Mouse (Mus musculus): Measurements from ENCODE around the gene Parn. TPM values are rescaled to one million over a fixed set of nuclear protein-coding genes. Genes with fewer than 3 reads are reported as not detected.
"Not testable (repeated sequence)": the region's sequence is repeated elsewhere in the genome, so short reads cannot be mapped to it uniquely, and the experiment has no call there.

Gene Parn
- polyA plus RNA-seq, 1 experiment from 2014 or later: 40.2 TPM

DNA sequence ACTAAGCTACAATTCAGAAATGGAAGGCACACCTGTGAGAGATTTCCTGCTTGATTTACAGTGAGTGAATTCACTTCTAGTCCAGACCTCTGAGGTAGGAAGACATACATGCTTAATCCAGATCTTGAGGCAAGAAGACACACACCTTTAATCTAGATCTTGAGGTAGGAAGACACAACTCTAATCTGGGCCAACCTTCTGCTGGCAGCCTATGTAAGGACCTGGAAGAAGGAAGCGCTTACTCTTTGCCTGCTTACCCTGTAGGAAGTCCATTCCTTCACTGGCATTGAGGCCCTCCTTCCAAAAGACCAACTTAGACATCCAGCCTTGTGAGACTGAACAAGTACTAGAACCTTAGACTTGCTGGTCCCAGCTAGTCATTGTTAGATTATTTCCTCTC lies 1.3 kb upstream of the Parn start:
- Histone ChIP-seq H3K4me2 (no peak overlapping the region), H3K4me1 (peaks cover 30% of the 10 kb centered on the region), H3K9me3 (no peaks in the 10 kb centered on the region), H3K36me3 (replicated peaks) (peaks cover 7% of the 10 kb centered on the region), H3K9ac (no peak overlapping the region), H3K27me3 (no peaks in the 10 kb centered on the region), H3K27ac (no peak overlapping the region), H3K4me3 (replicated peaks) (no peak overlapping the region)
- ATAC-seq (ENCODE audit: low FRiP score): no peak
- WGBS: 93% methylated on average over 1 of the region's 1 CpGs

DNA sequence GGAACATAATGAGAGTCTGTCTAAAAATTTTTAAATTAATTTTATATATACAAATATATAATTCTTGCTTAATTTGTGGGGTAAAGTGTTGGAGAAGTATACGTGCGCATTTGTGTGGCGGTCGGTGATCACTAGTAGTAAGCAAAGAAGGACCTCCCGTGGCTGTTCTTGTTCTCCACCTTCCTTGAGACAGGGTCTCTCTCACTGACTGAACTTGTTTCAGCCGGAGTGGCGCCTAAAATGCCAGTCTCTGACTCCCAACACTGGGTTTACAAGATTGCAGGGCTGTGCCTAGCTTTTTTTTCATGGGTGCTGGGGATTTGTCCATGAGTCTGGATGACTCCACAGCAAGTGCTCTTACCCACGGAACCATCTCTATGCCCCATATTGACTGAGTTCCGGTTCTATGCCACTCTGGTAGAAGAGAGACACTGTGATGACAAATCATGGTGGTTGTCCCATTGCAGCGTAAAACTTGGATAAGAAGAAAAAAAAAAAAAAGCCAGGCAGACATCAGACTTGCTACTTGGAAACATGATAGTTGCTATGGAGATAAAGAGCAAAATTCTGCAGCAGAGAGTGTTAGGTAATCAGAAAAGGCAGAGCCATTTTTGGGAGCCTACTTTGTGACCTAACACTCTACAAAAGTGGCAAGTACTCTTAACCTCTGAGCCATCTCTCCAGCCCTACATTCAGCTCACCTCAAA lies 585 bp upstream of the Parn start:
- no peaks in the 10 kb centered on the region for H3K9me3 ChIP-seq
- peak overlapping the region; percentile 73; the same call in 1 of the 2 replicates for H3K27ac ChIP-seq
- peak overlapping the region; percentile 82; the same call in 1 of the 2 replicates for H3K9ac ChIP-seq
- peaks cover 8% of the 10 kb centered on the region for H3K36me3 ChIP-seq (replicated peaks)
- no peaks in the 10 kb centered on the region for H3K27me3 ChIP-seq
- peak overlapping the region; percentile 84 for H3K4me2 ChIP-seq
- 83% methylated on average over 10 of the region's 10 CpGs for WGBS
- H3K4me3 ChIP-seq (replicated peaks): peak overlapping the region; percentile 80
- H3K4me1 ChIP-seq: peaks cover 30% of the 10 kb centered on the region
- ATAC-seq (ENCODE audit: low FRiP score): no peak; the same call in 1 of the 2 replicates

DNA sequence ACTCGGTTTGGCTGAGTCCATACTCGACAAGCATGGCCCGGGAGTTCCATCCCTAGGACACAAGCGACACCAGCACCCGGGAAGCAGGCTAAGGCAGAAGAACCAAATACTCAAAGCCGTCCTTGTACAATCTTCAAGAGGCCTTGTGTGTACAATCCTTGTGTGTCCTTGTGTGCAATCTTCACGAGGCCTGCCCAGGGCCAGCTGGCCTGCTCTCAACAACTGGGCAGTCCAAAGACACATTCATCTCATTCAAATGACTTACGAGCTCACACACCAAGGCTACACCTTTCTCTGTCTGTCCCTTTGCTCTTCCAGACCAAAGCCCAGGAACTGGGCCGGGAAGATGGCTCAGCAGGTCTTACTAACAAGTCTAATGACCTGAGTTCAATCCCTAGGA lies 7.2 kb downstream of the Parn start:
- ATAC-seq (ENCODE audit: low FRiP score): no peak
- Histone ChIP-seq H3K4me2 (no peak overlapping the region), H3K36me3 (replicated peaks) (peaks cover 56% of the 10 kb centered on the region), H3K9ac (no peak overlapping the region), H3K4me1 (no peaks in the 10 kb centered on the region), H3K4me3 (replicated peaks) (no peak overlapping the region), H3K27ac (no peak overlapping the region), H3K9me3 (no peaks in the 10 kb centered on the region), H3K27me3 (no peaks in the 10 kb centered on the region)
- WGBS: 97% methylated on average over 9 of the region's 9 CpGs

DNA sequence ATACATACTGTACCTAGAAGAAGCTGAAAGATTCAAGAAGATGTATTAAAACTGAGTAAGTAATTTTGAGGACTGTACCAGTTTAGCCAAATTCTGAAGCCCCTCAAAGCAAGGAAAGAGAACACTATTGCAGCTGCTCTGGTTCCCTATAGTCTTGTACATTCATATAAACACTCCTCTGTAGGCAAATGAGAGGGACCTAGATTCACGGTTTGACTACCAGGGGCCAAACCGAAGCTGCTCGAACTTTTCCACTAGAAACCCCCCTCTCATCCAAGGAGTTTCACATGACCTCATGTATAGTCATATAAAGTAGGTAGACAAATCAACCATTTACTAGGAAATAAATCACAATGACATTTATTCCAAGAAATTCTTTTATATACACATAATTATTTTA lies 9.1 kb downstream of the Parn start:
- Histone ChIP-seq H3K4me1 (no peaks in the 10 kb centered on the region), H3K9ac (no peak overlapping the region), H3K27me3 (no peaks in the 10 kb centered on the region), H3K27ac (no peak overlapping the region), H3K36me3 (replicated peaks) (peaks cover 58% of the 10 kb centered on the region), H3K9me3 (no peaks in the 10 kb centered on the region), H3K4me3 (replicated peaks) (no peak overlapping the region), H3K4me2 (no peak overlapping the region)
- ATAC-seq (ENCODE audit: low FRiP score): no peak
- WGBS: 91% methylated on average over 3 of the region's 3 CpGs

DNA sequence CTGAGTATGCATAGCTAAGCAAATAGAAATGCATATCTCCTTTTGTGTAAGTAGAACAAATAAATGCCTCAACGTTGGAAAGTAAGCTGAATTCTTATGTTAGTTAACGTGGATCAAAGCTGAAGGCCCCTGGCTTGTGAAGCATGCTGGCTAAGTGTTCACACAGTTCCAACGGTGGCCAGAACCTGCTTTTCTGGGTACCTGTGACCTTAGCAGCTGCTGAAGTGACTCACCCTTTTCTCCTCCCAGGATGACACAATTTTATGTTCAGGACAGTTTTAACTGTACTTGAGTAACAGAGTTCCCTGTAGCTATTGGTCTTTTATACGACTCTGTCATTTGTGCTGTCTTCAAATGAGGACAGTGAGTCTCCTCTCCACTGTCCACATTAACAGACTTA lies 22.0 kb downstream of the Parn start:
- Histone ChIP-seq H3K27me3 (no peaks in the 10 kb centered on the region), H3K27ac (no peak overlapping the region), H3K9ac (no peak overlapping the region), H3K9me3 (no peaks in the 10 kb centered on the region), H3K36me3 (replicated peaks) (peaks cover 37% of the 10 kb centered on the region), H3K4me2 (no peak overlapping the region), H3K4me3 (replicated peaks) (no peak overlapping the region), H3K4me1 (no peaks in the 10 kb centered on the region)
- ATAC-seq (ENCODE audit: low FRiP score): no peak
- WGBS: 89% methylated on average over 4 of the region's 4 CpGs

DNA sequence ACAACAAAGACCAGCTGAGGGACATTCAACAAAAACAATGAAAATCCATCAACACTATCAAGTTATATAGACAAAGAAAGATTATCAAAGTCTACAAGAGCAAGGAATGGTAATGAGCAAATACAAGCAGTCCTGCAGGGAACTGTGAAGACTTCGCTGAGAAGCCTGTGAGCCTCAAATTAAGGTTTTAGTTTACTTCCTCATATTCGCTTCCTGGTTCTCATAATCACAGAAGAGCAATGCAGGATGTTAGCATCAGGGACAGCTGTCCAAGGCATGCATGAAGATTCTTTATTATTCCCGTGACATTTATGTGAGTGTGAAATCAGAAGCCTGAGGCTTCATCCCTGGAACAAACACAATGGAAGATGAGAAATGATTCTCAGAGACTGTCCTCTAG lies 23.5 kb downstream of the Parn start:
- no peaks in the 10 kb centered on the region for H3K4me1 ChIP-seq
- H3K36me3 ChIP-seq (replicated peaks): peaks cover 30% of the 10 kb centered on the region
- H3K9ac ChIP-seq: no peak overlapping the region
- no peak for ATAC-seq (ENCODE audit: low FRiP score)
- no peak overlapping the region for H3K4me3 ChIP-seq (replicated peaks)
- H3K9me3 ChIP-seq: no peaks in the 10 kb centered on the region
- no peak overlapping the region for H3K4me2 ChIP-seq
- 93% methylated on average over 3 of the region's 3 CpGs for WGBS
- H3K27ac ChIP-seq: no peak overlapping the region
- no peaks in the 10 kb centered on the region for H3K27me3 ChIP-seq

DNA sequence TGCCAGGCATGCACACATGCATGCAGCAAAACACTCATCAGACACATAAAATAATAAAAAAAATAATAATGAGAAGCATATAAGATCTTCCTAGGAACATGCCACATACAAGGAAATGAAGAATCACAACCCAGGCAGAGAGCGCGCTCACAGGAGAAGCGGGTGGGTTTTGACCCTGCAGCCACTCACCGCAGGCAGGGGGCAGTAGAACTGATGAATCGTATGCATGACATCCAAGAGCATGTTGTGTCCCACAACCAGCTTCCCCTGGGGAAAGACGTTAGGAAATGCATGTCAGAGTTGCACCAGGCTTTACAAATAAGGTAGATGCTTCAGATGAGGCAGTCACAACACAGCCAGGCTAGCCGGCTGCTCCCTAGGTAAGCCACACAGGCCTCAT lies 27.9 kb downstream of the Parn start:
- Histone ChIP-seq H3K27me3 (no peaks in the 10 kb centered on the region), H3K27ac (no peak overlapping the region), H3K9me3 (no peaks in the 10 kb centered on the region), H3K4me2 (no peak overlapping the region), H3K4me3 (replicated peaks) (no peak overlapping the region), H3K36me3 (replicated peaks) (peaks cover 23% of the 10 kb centered on the region), H3K4me1 (no peaks in the 10 kb centered on the region; the same call in 1 of the 2 replicates), H3K9ac (no peak overlapping the region)
- WGBS: 79% methylated on average over 7 of the region's 7 CpGs
- no peak for ATAC-seq (ENCODE audit: low FRiP score)

DNA sequence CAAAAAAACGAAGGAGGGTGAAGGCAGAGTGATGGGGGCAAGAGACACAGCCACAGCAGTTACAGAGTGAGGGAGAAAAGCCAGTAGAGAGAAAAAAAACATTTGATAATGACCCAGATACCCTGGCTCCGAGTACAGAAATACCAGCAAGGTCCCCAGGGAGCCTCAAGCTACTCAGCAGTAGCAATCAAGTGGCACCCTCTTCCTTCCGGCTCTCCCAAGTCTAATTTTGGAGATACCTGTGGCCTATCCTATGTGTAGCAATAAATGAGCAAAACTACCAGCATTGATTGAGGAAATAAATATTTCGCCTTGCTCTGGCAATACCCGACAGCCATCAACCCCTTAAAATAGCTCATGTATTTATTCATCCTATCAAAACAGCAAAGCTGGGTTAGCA lies 28.5 kb downstream of the Parn start:
- Histone ChIP-seq H3K4me2 (no peak overlapping the region), H3K9me3 (no peaks in the 10 kb centered on the region), H3K9ac (no peak overlapping the region), H3K27me3 (no peaks in the 10 kb centered on the region), H3K4me1 (no peaks in the 10 kb centered on the region; the same call in 1 of the 2 replicates), H3K27ac (no peak overlapping the region), H3K36me3 (replicated peaks) (peaks cover 23% of the 10 kb centered on the region), H3K4me3 (replicated peaks) (no peak overlapping the region)
- no peak for ATAC-seq (ENCODE audit: low FRiP score)
- WGBS: 88% methylated on average over 5 of the region's 5 CpGs

DNA sequence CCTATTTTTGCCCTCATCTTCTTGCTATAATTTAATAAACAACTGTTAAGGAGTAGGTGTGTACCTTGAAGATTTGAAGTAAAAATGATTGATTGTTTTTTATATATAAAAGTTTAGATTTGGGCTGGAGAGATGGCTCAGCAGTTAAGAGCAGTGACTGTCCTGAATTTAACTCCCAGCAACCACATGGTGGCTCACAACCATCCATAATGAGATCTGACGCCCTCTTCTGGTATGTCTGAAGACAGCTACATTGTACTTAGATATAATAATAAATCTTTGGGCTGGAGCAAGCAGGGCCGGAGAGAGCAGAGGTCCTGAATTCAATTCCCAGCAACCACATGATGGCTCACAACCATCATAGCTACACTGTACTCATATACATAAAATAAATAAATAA lies 29.8 kb downstream of the Parn start:
- not testable (repeated sequence) for H3K4me1 ChIP-seq; H3K27me3 ChIP-seq; H3K4me2 ChIP-seq; H3K9me3 ChIP-seq; H3K27ac ChIP-seq; H3K4me3 ChIP-seq (replicated peaks); H3K9ac ChIP-seq; ATAC-seq (ENCODE audit: low FRiP score)
- 38% methylated on average over 2 of the region's 2 CpGs for WGBS
- peaks cover 29% of the 10 kb centered on the region for H3K36me3 ChIP-seq (replicated peaks)

DNA sequence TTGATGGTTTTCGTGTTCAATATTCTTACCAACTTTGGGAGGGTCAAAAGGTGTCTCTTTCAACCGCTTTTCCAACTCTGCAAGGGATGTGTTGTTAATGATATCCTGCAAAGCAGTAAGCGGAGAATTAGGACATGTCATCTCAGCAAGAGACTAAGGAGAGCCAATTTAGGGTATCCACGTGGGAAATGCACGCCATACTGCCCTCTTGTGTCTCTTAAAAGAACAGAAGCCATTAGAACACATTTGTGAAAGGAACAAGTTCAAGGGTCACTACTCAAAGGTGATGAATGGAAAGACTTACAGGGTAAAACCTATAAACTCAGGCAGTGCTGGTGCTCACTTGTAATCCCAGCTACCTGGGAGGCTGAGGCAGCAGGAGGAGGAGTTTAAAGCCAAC lies 39.6 kb downstream of the Parn start:
- Histone ChIP-seq H3K4me2 (no peak overlapping the region), H3K27ac (no peak overlapping the region), H3K27me3 (no peaks in the 10 kb centered on the region), H3K9ac (no peak overlapping the region), H3K4me1 (no peaks in the 10 kb centered on the region), H3K4me3 (replicated peaks) (no peak overlapping the region), H3K36me3 (replicated peaks) (peaks cover 46% of the 10 kb centered on the region), H3K9me3 (no peaks in the 10 kb centered on the region)
- no peak for ATAC-seq (ENCODE audit: low FRiP score)
- 51% methylated on average over 5 of the region's 5 CpGs for WGBS

DNA sequence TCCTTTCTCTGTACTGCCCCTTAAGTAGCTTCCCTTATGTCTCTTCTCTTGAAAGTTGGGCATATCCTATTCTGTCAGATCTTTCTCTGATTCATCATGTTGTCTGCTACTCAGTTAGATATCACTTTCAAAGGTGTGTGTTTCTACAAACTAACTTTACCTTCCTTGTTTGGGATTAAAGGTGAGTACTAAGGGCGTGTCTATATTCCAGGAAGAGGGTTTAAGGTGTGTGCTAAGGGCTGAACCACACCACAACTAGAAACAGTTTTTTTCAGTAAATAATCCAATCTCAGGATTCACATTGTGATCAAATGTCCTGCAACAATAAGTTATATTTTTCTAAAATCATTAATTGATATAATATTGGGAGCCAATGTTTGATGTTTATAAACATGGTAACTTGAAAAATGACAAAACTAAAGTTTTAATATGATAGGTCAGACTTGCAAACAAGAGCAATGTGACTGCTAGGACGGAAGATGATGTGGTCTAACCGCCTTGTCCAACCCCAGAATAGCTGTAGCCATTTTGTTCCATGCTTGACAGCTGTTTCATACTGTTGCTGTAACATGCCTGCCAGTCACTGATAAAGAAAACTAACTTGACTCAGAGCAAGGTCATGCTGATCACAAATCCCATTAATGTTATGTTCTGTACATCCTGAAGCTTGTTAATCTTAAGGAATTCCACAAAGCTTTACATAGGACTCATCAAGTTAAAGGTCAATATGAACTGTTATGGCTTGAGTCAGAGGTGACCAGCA lies 46.0 kb downstream of the Parn start:
- no peaks in the 10 kb centered on the region for H3K27me3 ChIP-seq
- no peak overlapping the region for H3K4me2 ChIP-seq
- no peak overlapping the region for H3K27ac ChIP-seq
- 94% methylated on average over 3 of the region's 3 CpGs for WGBS
- H3K4me1 ChIP-seq: no peaks in the 10 kb centered on the region
- no peak for ATAC-seq (ENCODE audit: low FRiP score)
- H3K9ac ChIP-seq: no peak overlapping the region
- no peaks in the 10 kb centered on the region for H3K9me3 ChIP-seq
- H3K36me3 ChIP-seq (replicated peaks): peaks cover 38% of the 10 kb centered on the region
- no peak overlapping the region for H3K4me3 ChIP-seq (replicated peaks)

DNA sequence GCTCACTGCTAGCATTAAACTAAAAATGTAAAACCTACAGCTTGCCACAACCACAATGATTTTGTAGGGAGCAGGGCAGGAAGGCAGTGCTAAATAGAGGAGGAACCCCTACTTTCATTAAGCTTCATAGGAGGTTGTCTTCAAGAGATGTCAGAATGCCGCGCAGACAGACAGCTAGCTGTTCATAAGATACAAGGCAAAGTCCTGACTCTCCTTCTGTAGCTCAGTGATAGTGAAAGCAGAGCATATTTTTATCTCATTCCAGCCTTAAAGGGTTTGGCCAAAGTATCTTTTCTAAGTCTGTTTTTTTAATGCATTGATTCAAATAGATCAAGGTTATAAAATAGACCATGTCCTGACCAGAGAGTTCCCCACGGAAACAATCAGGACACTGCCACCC lies 47.8 kb downstream of the Parn start:
- 95% methylated on average over 3 of the region's 3 CpGs for WGBS
- Histone ChIP-seq H3K9me3 (no peaks in the 10 kb centered on the region), H3K27ac (no peak overlapping the region), H3K4me2 (no peak overlapping the region), H3K4me1 (no peaks in the 10 kb centered on the region), H3K27me3 (no peaks in the 10 kb centered on the region), H3K36me3 (replicated peaks) (peaks cover 26% of the 10 kb centered on the region), H3K4me3 (replicated peaks) (no peak overlapping the region), H3K9ac (no peak overlapping the region)
- no peak for ATAC-seq (ENCODE audit: low FRiP score)

DNA sequence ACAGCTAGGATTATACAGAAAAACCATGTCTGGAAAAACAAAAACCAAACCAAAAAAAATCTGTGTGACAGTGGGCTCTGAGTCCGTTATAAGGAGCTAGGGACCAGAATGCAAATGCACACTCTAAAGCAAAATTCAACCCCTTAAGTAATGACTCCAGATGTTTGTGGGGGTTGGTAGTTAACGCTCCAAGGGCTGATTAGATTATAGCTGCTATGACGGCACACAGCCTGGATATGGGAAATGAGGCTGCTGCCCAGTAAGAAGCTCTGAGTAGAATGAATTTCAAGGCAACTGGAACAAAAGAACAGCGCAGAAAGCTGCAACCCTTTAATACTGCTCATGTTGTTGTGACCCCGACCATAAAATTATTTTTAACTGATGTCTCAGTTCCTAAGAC lies 52.7 kb downstream of the Parn start:
- no peaks in the 10 kb centered on the region for H3K4me1 ChIP-seq
- no peaks in the 10 kb centered on the region for H3K9me3 ChIP-seq
- 63% methylated on average over 5 of the region's 5 CpGs for WGBS
- H3K27ac ChIP-seq: no peak overlapping the region
- peaks cover 7% of the 10 kb centered on the region; the same call in 1 of the 2 replicates for H3K27me3 ChIP-seq
- H3K9ac ChIP-seq: no peak overlapping the region
- H3K4me3 ChIP-seq (replicated peaks): no peak overlapping the region
- 0 out of 2 replicates have a peak, but pooled peaks cover 7% of the 10 kb centered on the region for H3K36me3 ChIP-seq (replicated peaks)
- no peak for ATAC-seq (ENCODE audit: low FRiP score)
- H3K4me2 ChIP-seq: no peak overlapping the region
